1 mouse cellular context compared by ENCODE assay signal in the genomic region with DNA sequence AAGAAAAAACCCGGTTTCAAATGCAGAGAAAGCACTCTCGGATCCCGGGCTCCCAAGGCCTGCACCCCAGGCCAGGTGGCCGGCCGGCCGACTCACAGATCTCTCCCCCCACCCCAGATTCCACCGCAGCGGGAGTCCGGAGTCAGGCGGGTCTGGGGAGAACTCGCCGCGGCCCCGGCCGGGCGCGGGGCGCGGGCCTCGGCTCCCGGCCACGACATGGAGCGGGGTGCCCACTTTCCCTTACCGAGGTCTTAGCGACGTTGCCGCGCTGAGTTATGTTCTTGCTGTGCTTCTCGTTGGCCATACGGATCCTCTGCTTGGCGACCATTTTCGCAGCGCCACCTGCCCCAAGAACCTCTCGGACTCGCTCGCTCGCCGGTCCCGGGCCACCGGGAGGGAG.
TF ChIP-seq lines count a peak whose summit lies in the region.

No protein-coding gene starts in this region.

TF ChIP-seq in ES-E14, 5 proteins besides CTCF, POLR2A, EP300 and RAD21 (continued from another document):
- TF ChIP-seq ZC3H11A (IDR thresholded peaks at IDR 0.05; ENCODE audit: borderline replicate concordance, low read depth, low read length): no peak
